Mouse (Mus musculus) layer of hippocampus, postnatal 14 days (tissue): Measurements from ENCODE around the gene A930018P22Rik. TPM values are rescaled to one million over a fixed set of nuclear protein-coding genes. Genes with fewer than 3 reads are reported as not detected.
"Not testable (repeated sequence)": the region's sequence is repeated elsewhere in the genome, so short reads cannot be mapped to it uniquely, and the experiment has no call there.

Experiments
- DNase-seq, 2 experiments: peaks; one replicate each; pipeline ENCODE4 v3.0.0; 2021 to 2022; ENCODE audit warnings: low spot score in 2 of 2, mixed read lengths in 1 of 2
- total RNA-seq, 2 experiments: library from RNA; stranded (reverse); gene quantifications; 2 replicates each; pipeline ENCODE4 v1.2.3; 2021

Gene A930018P22Rik
- total RNA-seq, 2 experiments from 2014 or later, result not detected

DNA sequence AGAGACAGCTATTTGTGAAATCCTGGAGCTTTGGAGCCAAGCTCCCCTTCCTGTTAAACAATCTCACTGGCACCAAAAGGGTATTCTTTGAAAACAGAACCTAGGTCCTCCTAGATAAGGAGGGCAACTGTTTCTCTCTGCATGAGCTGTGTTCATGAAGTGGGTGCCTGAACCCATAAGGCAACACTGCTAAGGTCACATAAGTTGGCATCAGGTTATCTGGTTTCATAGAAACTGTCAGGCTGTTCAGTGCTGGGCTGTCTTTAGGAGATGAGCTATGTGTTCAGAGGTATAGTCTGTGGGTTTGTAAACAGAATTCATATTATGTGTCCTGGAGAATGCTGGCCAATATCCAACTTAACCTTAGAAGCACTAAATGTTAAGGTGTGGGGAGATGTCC is 5.4 kb upstream of the A930018P22Rik start:
- not testable (repeated sequence) for DNase-seq

GRCm38 (mm10) chr2:104119097-104119496 is 3.5 kb upstream of the A930018P22Rik start:
- DNase-seq, result no peak

- no peak for DNase-seq
Observed at GRCm38 (mm10) chr2:104120312-104120711, 2.3 kb upstream of the A930018P22Rik start.

- no peak for DNase-seq
Observed at GRCm38 (mm10) chr2:104121681-104122504, 676 bp upstream of the A930018P22Rik start.

GRCm38 (mm10) chr2:104123540-104123939 is 971 bp downstream of the A930018P22Rik start:
- DNase-seq, result no peak

DNA sequence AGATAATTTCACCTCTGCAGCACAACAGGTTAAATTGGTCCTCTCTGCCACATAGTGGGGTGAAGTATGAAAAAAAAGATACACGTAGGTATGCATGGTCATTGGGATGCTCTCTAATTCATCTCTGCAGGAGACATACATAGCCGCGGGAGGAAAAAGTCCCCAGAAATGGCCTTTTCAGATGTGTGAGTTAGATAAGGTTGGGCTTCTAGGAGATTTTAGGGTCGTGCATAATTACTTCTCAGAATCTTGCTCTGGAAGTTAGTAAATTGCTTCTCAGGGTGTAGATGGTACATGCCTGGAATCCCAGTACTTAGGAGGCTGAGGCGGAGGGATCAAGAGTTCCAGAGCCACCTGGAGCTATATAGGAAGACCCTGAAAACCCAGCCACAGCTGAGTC is 1.5 kb downstream of the A930018P22Rik start:
- DNase-seq, result no peak

DNA sequence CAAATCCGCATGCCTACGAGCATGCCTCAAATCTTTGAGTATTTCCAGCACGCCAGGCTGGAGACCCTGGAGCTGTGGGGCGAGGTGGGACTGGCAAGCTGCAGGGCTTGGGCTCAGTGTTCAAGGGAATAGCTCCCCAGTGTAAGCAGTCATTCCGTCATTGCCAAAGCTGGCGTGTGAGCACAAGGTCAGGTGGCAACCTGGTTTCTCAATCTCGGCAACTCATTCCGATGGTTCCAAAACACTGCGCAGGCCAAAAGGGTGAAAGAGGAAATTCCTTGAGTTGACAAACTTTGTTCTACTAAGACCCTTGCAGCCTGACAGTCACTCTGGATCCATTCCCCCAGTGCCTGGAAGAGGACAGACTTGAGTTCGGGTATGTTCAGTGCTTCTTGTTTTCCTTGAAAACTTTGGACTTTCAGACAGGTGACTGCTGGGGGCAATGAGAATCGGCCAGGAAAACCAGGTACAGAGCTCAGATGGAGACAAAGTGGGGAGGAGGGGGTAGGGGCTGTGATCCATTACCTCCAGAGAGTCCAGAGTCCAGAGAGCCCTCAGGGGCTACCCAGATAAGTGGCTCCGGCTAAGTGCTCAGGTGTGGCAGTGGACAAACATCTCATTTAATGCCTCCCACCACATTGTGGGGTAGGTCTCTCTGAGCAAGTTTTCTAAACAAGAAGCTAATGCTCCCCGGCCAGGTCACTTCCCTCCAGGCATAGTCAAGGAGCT is 6.4 kb downstream of the A930018P22Rik start:
- no peak for DNase-seq

DNA sequence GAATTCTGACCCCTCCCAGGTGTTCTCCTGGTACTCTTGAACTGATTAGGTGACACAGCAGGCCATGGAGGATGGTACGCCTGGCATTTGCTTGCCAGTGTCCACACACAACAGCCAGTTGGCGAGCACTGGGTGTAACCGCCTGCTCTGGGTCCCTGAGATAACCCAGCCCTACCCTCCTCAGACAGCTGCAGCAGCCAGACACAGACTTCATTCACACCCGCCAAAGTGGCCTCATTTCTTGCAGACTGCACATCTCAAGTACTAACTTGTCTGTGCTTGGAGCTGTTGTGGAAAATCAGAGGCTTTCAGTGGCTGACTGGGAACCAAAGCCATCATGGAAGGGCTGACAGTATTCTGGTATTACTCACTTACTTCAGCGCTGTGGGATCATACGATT is 7.6 kb downstream of the A930018P22Rik start:
- no peak for DNase-seq

GRCm38 (mm10) chr2:104130969-104131368 is 8.4 kb downstream of the A930018P22Rik start:
- DNase-seq, result no peak

- no peak for DNase-seq
Observed at GRCm38 (mm10) chr2:104132266-104132859, 9.8 kb downstream of the A930018P22Rik start.

GRCm38 (mm10) chr2:104133042-104133810 is 10.7 kb downstream of the A930018P22Rik start:
- DNase-seq, result no peak

GRCm38 (mm10) chr2:104134150-104135056 is 11.8 kb downstream of the A930018P22Rik start:
- DNase-seq, result peak; percentile 61 to 86

GRCm38 (mm10) chr2:104135920-104136319 is 13.4 kb downstream of the A930018P22Rik start:
- DNase-seq, result no peak

DNA sequence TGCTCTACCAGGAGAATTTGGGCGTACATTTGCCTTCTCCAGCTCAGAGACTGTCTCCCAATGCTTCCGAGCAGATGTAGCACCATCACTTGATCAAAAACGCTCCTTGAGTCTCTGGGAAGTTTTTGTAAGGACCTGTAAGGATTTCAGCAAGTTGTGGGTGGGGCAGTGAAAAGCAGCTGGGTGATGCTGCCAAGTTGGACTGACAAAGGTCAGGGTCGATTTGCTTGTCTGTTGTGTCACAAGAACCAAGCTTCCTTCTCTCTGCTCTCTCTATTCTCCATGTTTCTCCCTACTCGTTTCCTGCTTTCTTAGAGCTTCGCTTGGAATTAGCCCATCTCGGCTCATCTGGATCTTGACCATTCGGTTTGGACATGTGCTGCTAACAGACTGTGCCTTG is 19.6 kb downstream of the A930018P22Rik start:
- no peak for DNase-seq

- DNase-seq, result no peak
Observed at GRCm38 (mm10) chr2:104144004-104144403, 21.4 kb downstream of the A930018P22Rik start.

DNA sequence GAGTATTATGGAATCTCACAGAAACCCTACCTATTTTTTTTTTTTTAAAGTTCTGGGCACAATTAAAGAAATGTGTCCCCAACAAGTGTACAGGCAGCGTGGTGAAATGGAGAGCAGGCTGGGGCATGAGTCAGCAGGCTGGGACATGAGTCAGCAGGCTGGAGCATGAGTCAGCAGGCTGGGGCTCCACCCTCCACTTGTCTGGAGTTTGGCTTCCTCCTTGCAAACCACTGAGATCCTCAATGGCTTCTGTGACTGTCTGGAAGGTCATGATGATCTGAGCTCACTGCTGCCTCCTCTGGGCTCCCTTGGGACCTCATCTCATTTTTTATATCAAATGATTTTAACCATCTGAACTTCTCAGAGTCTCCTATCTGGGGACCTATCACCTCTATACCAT is 23.4 kb downstream of the A930018P22Rik start:
- DNase-seq, result no peak

DNA sequence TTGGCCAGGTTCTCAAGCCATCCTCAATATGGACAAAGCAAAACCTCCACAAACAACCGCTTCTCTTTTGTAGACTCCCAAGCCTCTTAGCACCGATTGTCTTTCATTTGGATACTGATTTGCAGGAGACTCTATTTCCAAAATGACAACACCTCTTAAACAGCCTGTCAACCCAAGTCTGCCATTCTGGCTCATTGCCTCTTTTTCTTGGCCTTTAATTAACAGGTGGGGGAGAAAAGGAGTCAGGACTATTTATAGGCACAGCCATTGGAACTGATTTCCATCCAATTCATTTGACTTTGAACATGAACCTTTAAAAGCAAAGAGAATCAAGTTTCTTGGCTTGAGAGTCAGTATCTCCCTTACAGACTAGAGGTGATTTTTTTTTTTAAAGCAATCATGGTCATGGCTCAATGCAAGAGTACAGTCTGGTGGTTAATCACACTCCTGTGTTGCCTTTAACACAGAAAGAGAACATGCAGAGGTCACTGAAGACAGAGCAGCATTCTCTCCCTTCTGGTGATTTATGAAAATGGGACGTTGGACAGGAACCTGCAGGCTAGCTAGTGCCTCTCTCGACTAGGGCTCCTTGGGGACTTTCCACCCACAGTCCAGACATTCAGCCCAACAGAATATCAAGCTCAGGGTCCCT is 25.5 kb downstream of the A930018P22Rik start:
- no peak for DNase-seq

DNA sequence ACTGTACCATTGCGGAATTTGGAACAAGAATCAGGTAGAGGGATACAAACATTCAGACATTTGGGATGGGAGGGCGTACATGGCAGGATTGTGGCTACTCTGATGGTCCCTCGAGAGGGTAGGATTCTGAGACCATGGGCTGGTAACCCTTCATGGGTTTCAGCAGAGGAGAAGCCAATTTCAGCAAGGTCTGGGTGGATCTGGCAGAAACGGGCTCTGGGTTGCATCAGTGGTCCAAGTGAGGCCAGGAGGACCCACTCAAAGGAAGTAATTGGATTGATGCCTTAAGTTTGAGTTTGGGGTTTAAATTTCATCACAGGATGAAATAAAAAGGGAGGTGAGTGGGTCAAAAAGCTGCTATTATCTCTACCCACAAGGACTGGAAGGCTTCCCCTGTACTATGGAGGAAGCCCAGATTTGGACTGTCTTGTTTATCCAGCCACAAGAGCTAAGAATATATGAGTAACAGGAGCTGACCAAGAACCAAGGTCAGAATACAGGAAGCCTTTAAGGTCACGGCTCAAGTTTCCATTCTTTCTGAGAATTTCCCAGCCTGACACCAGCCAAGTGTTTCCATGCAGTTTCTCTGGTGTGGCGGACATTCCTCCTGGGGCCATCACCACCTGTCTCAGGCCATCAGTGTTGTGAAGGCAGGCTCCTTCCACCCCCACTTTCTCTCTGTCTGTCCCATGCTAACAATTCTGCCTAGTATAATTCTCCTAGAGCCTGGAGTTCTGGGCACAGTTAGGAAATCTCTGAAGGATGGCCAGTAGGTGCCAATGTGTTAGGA is 28.2 kb downstream of the A930018P22Rik start:
- no peak for DNase-seq

DNA sequence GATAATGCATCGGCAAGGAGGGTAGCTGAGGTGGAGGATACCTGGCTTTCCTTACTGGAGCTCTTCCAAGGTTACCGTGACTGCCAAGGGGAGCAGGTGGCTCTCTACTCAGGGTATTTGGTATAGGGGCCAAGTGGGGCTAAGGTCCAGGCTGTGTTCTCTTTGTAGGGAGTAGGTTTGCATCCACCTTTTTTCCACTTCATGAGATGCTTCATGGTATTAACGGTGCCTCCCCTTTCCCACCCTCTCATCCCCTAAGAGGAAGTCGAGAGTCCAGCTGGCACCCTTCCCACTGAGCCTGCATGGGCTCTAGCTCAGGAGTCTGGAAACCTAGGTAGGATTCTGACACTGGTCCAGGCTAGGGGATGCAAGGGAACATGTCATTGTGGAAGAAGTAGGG is 30.8 kb downstream of the A930018P22Rik start:
- no peak for DNase-seq
